Mouse (Mus musculus): ENCODE data around the gene Zfp654. TPM values are rescaled to one million over a fixed set of nuclear protein-coding genes. Genes with fewer than 3 reads are reported as not detected.
A peak's percentile ranks its signal among the peaks of the same experiment; 100 is the strongest.

Zfp654 gene
- polyA plus RNA-seq, 1 experiment from 2014 or later = 10.8 TPM

DNA sequence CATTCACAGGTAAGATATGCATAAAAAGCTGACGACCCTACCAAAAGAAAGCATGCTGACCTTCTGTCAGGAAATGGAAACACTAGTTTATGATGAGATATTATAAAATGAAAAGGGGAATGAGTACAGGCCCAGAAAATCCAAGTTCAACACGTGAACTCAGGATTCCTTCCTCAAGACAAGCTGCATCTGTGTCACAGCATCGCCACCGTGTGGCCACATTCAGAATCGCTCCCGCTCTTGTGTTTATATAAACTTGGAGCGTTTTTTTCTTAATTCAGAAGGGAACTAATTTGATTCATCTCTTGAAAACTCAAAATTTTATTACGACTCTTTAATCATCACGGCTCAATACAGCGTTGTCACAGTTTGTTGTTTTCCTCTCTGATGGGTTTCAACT, 103.2 kb downstream of the Zfp654 start:
- Histone ChIP-seq H3K4me3 (replicated peaks; ENCODE audit: low read depth, low read length) (no peak overlapping the region), H3K4me1 (ENCODE audit: control insufficient read depth, insufficient read depth, low read length) (no peaks in the 10 kb centered on the region), H3K27me3 (ENCODE audit: control insufficient read depth, insufficient read depth, low read length) (no peaks in the 10 kb centered on the region), H3K9ac (replicated peaks; ENCODE audit: low read length) (no peak overlapping the region), H3K36me3 (ENCODE audit: control insufficient read depth, insufficient read depth, low read length) (no peaks in the 10 kb centered on the region), H3K27ac (replicated peaks; ENCODE audit: low read depth, low read length) (no peak overlapping the region), H3K4me2 (ENCODE audit: low read length) (no peak overlapping the region), H3K9me3 (ENCODE audit: control insufficient read depth, low read length) (peaks cover 4% of the 10 kb centered on the region; the same call in 1 of the 2 replicates)
- peak; percentile 93 for DNase-seq
- WGBS = 9% methylated on average over 10 of the region's 10 CpGs
- no peak; the same call in 1 of the 2 replicates for ATAC-seq (ENCODE audit: low FRiP score, low TSS enrichment)

DNA sequence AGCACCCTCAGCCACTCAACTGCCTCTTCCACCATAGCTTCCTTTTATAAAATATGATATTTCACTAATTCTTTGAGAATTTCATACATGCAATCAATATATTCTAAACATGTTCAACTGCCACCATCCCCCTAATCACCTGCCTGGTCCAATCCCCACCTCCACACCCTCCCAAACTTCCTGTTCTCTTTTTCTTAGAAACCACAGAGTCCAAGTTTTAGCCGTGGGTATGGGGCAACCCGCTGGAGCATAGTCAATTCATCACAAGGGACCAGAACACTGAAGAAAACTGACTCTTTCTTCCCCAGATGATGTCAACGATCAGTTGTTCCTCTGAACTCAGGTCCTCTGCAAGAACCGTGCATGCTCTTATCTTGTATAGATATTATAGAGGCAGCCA, 106.4 kb downstream of the Zfp654 start:
- WGBS = 85% methylated on average over 4 of the region's 4 CpGs
- ATAC-seq (ENCODE audit: low FRiP score, low TSS enrichment) (no peak), DNase-seq (no peak)
- Histone ChIP-seq H3K9ac (replicated peaks; ENCODE audit: low read length) (no peak overlapping the region), H3K4me3 (replicated peaks; ENCODE audit: low read depth, low read length) (no peak overlapping the region), H3K27ac (replicated peaks; ENCODE audit: low read depth, low read length) (no peak overlapping the region), H3K9me3 (ENCODE audit: control insufficient read depth, low read length) (peaks cover 4% of the 10 kb centered on the region; the same call in 1 of the 2 replicates), H3K4me2 (ENCODE audit: low read length) (no peak overlapping the region), H3K27me3 (ENCODE audit: control insufficient read depth, insufficient read depth, low read length) (no peaks in the 10 kb centered on the region), H3K4me1 (ENCODE audit: control insufficient read depth, insufficient read depth, low read length) (no peaks in the 10 kb centered on the region), H3K36me3 (ENCODE audit: control insufficient read depth, insufficient read depth, low read length) (no peaks in the 10 kb centered on the region)

DNA sequence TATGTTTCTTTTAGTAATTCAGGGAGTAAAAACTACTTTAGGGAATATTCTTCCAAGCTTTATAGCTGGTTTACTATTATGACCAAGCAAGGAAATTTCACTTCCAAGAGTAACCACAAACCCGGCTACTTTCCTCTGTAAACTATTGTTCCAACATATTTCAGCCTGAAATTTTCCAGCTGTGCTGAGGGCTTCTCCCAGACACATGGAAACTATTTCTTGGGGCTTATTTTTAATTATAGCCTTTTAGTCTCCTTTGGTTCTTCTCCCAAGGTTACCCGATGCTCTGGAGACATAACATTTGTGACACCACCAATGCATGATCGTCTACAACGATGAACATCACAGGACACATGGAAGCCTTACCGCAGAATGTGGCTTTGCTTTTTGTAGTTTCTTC, 114.2 kb downstream of the Zfp654 start:
- ATAC-seq (ENCODE audit: low FRiP score, low TSS enrichment) = no peak
- no peak overlapping the region for H3K4me2 ChIP-seq (ENCODE audit: low read length)
- no peaks in the 10 kb centered on the region for H3K9me3 ChIP-seq (ENCODE audit: control insufficient read depth, low read length)
- 94% methylated on average over 5 of the region's 5 CpGs for WGBS
- no peaks in the 10 kb centered on the region for H3K36me3 ChIP-seq (ENCODE audit: control insufficient read depth, insufficient read depth, low read length)
- no peaks in the 10 kb centered on the region for H3K27me3 ChIP-seq (ENCODE audit: control insufficient read depth, insufficient read depth, low read length)
- DNase-seq = no peak
- H3K4me3 ChIP-seq (replicated peaks; ENCODE audit: low read depth, low read length) = no peak overlapping the region
- H3K27ac ChIP-seq (replicated peaks; ENCODE audit: low read depth, low read length) = no peak overlapping the region
- H3K9ac ChIP-seq (replicated peaks; ENCODE audit: low read length) = no peak overlapping the region
- H3K4me1 ChIP-seq (ENCODE audit: control insufficient read depth, insufficient read depth, low read length) = no peaks in the 10 kb centered on the region

Other genes starting within 250 kb of the Zfp654 start
- not detected in 2 replicates for gene Csnka2ip, start 249.2 kb downstream of the Zfp654 start, polyA plus RNA-seq (2014; fragmentation: Nextera tagmentation; extraction: Ambion mirVana)
- gene 4930453N24Rik, start 80.5 kb downstream of the Zfp654 start, polyA plus RNA-seq (2014; fragmentation: Nextera tagmentation; extraction: Ambion mirVana) = 24.6 and 27.9 TPM in 2 replicates
- 80.6 and 106 TPM in 2 replicates for gene Cggbp1, start 344 bp upstream of the Zfp654 start, polyA plus RNA-seq (2014; fragmentation: Nextera tagmentation; extraction: Ambion mirVana)

Measured in midbrain, embryonic 14.5 days (tissue).